Mouse (Mus musculus) cerebellum, adult 11-12 months (tissue): ENCODE results near the gene Arhgef6.

Source experiments
- DNase-seq: peaks from one replicate; pipeline ENCODE4 v3.0.0; 2022

Arhgef6 gene

GRCm38 (mm10) chrX:57338371-57339211 is at the start of gene Arhgef6:
Gene Arhgef6 (minus strand): TSS chrX:57338729.
- no peak for DNase-seq

- no peak for DNase-seq
Measured at GRCm38 (mm10) chrX:57380915-57381314, 42.4 kb upstream of the Arhgef6 start.

GRCm38 (mm10) chrX:57378579-57378978 is 40.0 kb upstream of the Arhgef6 start:
- DNase-seq = no peak

GRCm38 (mm10) chrX:57377096-57377495 is 38.6 kb upstream of the Arhgef6 start:
- DNase-seq = no peak

GRCm38 (mm10) chrX:57374029-57374428 is 35.5 kb upstream of the Arhgef6 start:
- DNase-seq = no peak

- DNase-seq = no peak
Measured at GRCm38 (mm10) chrX:57373543-57373942, 35.0 kb upstream of the Arhgef6 start.

GRCm38 (mm10) chrX:57372965-57373364 is 34.4 kb upstream of the Arhgef6 start:
- no peak for DNase-seq

GRCm38 (mm10) chrX:57364891-57365569 is 26.5 kb upstream of the Arhgef6 start:
- no peak for DNase-seq

GRCm38 (mm10) chrX:57359316-57359715 is 20.8 kb upstream of the Arhgef6 start:
- DNase-seq = no peak

GRCm38 (mm10) chrX:57339220-57339619 is 691 bp upstream of the Arhgef6 start:
- no peak for DNase-seq

- DNase-seq = no peak
Measured at GRCm38 (mm10) chrX:57337582-57337981, 947 bp downstream of the Arhgef6 start.

- DNase-seq = no peak
Measured at GRCm38 (mm10) chrX:57336958-57337357, 1.6 kb downstream of the Arhgef6 start.

- no peak for DNase-seq
Measured at GRCm38 (mm10) chrX:57335313-57335712, 3.2 kb downstream of the Arhgef6 start.

GRCm38 (mm10) chrX:57327668-57328338 is 10.7 kb downstream of the Arhgef6 start:
- DNase-seq = no peak

GRCm38 (mm10) chrX:57326487-57327221 is 11.9 kb downstream of the Arhgef6 start:
- peak; percentile 9 for DNase-seq

- peak; percentile 15 for DNase-seq
Measured at GRCm38 (mm10) chrX:57325861-57326461, 12.6 kb downstream of the Arhgef6 start.

- no peak for DNase-seq
Measured at GRCm38 (mm10) chrX:57324891-57325290, 13.6 kb downstream of the Arhgef6 start.

- DNase-seq = no peak
Measured at GRCm38 (mm10) chrX:57312066-57312465, 26.5 kb downstream of the Arhgef6 start.

GRCm38 (mm10) chrX:57309993-57310392 is 28.5 kb downstream of the Arhgef6 start:
- no peak for DNase-seq

GRCm38 (mm10) chrX:57306747-57307146 is 31.8 kb downstream of the Arhgef6 start:
- no peak for DNase-seq

- DNase-seq = no peak
Measured at GRCm38 (mm10) chrX:57304784-57305287, 33.7 kb downstream of the Arhgef6 start.

GRCm38 (mm10) chrX:57303188-57303878 is 35.2 kb downstream of the Arhgef6 start:
- no peak for DNase-seq
